ENCODE assay signal across 18 mouse cellular contexts in genomic region chr2:156281227-156281626, GRCm38 (mm10). TPM values are rescaled to one million over a fixed set of nuclear protein-coding genes. Genes with fewer than 3 reads are reported as not detected.
A peak's percentile ranks its signal among the peaks of the same experiment; 100 is the strongest.
DNase-seq lines count a peak whose midpoint lies in the region; ATAC-seq and TF ChIP-seq lines count a peak whose summit lies in the region.
"Had no signal": no experiment of that assay in that cellular context is flagged by ENCODE, and none has a peak within 500 bp of the region (broad histone marks: within the 10 kb centered on the region; RNA-seq: fewer than 3 reads in every experiment).

No protein-coding gene starts in this region.

- 52% methylated on average over 4 of the region's 4 CpGs for WGBS in heart, embryonic 12.5 days
- 11% methylated on average over 4 of the region's 4 CpGs for WGBS in cerebellum, adult 2 months

- peaks cover 14% of the 10 kb centered on the region for H3K4me1 ChIP-seq in heart, embryonic 12.5 days (replicated peaks)
- peaks cover 4% of the 10 kb centered on the region; the same call in 1 of the 2 replicates for H3K4me1 ChIP-seq in cerebellum, adult 2 months (ENCODE audit: control insufficient read depth, insufficient read depth, low read length)

- TF ChIP-seq POLR2A in cerebellum, adult 2 months (IDR thresholded peaks at IDR 0.05; ENCODE audit: borderline replicate concordance, insufficient read depth, low read length): no peak

- no peak overlapping the region for H3K9ac ChIP-seq in heart, embryonic 12.5 days
- H3K9ac ChIP-seq: liver, postnatal 0 days had no signal

- no peak overlapping the region for H3K27ac ChIP-seq in heart, embryonic 12.5 days (ENCODE audit: poor library complexity, severe bottlenecking)
- peak overlapping the region; percentile 21; the same call in 1 of the 2 replicates for H3K27ac ChIP-seq in cerebellum, adult 2 months (ENCODE audit: insufficient read depth, low read length)
- H3K27ac ChIP-seq: embryonic facial prominence, embryonic 10.5 days; heart, adult 2 months had no signal

- ATAC-seq in heart, embryonic 12.5 days (ENCODE audit: insufficient number of reproducible peaks, low FRiP score): no peak
- ATAC-seq: forebrain, embryonic 16.5 days; liver, postnatal 0 days had no signal

- H3K4me2 ChIP-seq in heart, embryonic 12.5 days: no peak overlapping the region

- peak; percentile 15 for DNase-seq in adrenal gland, postnatal 10 days
- no peak for DNase-seq in adrenal gland, adult 18-20 months (ENCODE audit: low spot score in 2 of 2)
- DNase-seq in heart, postnatal 4 days: peak; percentile 25
- peak; percentile 58 to 70 for DNase-seq in cerebellum, adult 2 months
- peak; percentile 1 for DNase-seq in fat pad, adult 2 months (ENCODE audit: extremely low read depth, low read depth, low spot score)
- no peak for DNase-seq in embryo, embryonic 9.5 days (ENCODE audit: extremely low spot score)
- DNase-seq in kidney, postnatal 4 days: no peak
- DNase-seq: gastrocnemius, postnatal 10 days; kidney, adult 9 months; liver; liver, postnatal 0 days; lung, postnatal 14 days; right cerebral cortex, postnatal 25 days had no signal

- no peaks in the 10 kb centered on the region for H3K9me3 ChIP-seq in heart, embryonic 12.5 days (replicated peaks)
- H3K9me3 ChIP-seq: embryonic facial prominence, embryonic 10.5 days had no signal

- TF ChIP-seq CTCF in cerebellum, adult 2 months (IDR thresholded peaks at IDR 0.05; ENCODE audit: borderline replicate concordance, insufficient read depth, low read depth, low read length): no peak

- peaks cover 27% of the 10 kb centered on the region for H3K36me3 ChIP-seq in heart, embryonic 12.5 days

- H3K4me3 ChIP-seq in heart, embryonic 12.5 days: no peak overlapping the region
- no peak overlapping the region for H3K4me3 ChIP-seq in cerebellum, adult 2 months (replicated peaks; ENCODE audit: insufficient read depth, low read depth, low read length)
- H3K4me3 ChIP-seq: embryonic facial prominence, embryonic 10.5 days; heart, adult 2 months had no signal

- no peaks in the 10 kb centered on the region for H3K27me3 ChIP-seq in heart, embryonic 12.5 days (replicated peaks)
- no peaks in the 10 kb centered on the region for H3K27me3 ChIP-seq in cerebellum, adult 2 months (ENCODE audit: control insufficient read depth, insufficient read depth, low read length)
- H3K27me3 ChIP-seq: CH12.LX had no signal

RNA-seq across cellular contexts. Expression of gene Cnbd2, which starts 30.9 kb away (rescaled TPM):
- total RNA-seq in adrenal gland, postnatal 10 days (2021): 1 to 10 TPM; 1.5 to 2.0 TPM
- total RNA-seq in adrenal gland, adult 18-20 months (2021): 1 to 10 TPM; 2.3 to 3.5 TPM
- total RNA-seq in heart, postnatal 4 days (2021): 1 to 10 TPM in 1 of 2 experiments, under 1 TPM in 1; 0.88 to 1.5 TPM
- 2.9 and 3.3 TPM in 2 replicates for polyA plus RNA-seq in heart, embryonic 12.5 days (2016; fragmentation: Nextera tagmentation; extraction: Ambion mirVana)
- polyA plus RNA-seq in cerebellum, adult 2 months (2012; rRNA removed): 9.5 and 9.7 TPM in 2 replicates

RNA-seq across cellular contexts. Expression of gene Scand1, which starts 31.3 kb away (rescaled TPM):
- total RNA-seq in adrenal gland, postnatal 10 days (2021): 10 to 100 TPM; 96.3 to 98.8 TPM
- total RNA-seq in adrenal gland, adult 18-20 months (2021): 100 to 1,000 TPM; 102 to 113 TPM
- 10 to 100 TPM; 84.4 to 88.3 TPM for total RNA-seq in heart, postnatal 4 days (2021)
- 77.2 and 79.9 TPM in 2 replicates for polyA plus RNA-seq in heart, embryonic 12.5 days (2016; fragmentation: Nextera tagmentation; extraction: Ambion mirVana)
- polyA plus RNA-seq in cerebellum, adult 2 months (2012; rRNA removed): 80.6 and 82.5 TPM in 2 replicates

Comparison
In these comparisons a context has a peak if more than half of its experiments do, and no peak if none do; other contexts are left out.
1. DNase-seq: peak in adrenal gland, postnatal 10 days (single experiment), heart, postnatal 4 days (single experiment), cerebellum, adult 2 months (2 of 2) and fat pad, adult 2 months (single experiment); none in adrenal gland, adult 18-20 months (0 of 2), embryo, embryonic 9.5 days (single experiment) and kidney, postnatal 4 days (0 of 2).